Mouse (Mus musculus) bone marrow, adult 2 months (tissue): ENCODE data around the gene Sik1.

ENCODE experiments used
- CTCF ChIP-seq: fragments of 200-500 bp; IDR thresholded peaks from 2 replicates; pipeline ENCODE4 v1.5.1; 2011; ENCODE audit warnings: low read length, control low read depth; ENCODE audit not compliant: control insufficient read depth, insufficient read depth
- POLR2A ChIP-seq: fragments of 200-500 bp; IDR thresholded peaks from 2 replicates; pipeline ENCODE4 v1.6.1; 2011; ENCODE audit warnings: low read depth, mild to moderate bottlenecking, control low read depth, low read length, borderline replicate concordance; ENCODE audit not compliant: control insufficient read depth

GRCm38 (mm10) chr17:31898941-31899340, 43.3 kb upstream of the Sik1 start:
- no peak for TF ChIP-seq CTCF
- no peak for TF ChIP-seq POLR2A
